Mouse (Mus musculus) liver, postnatal 0 days (tissue): ENCODE data around the gene Synm.

Experiments
- CTCF ChIP-seq: sonication (generic); IDR thresholded peaks from 2 replicates; pipeline ENCODE4 v1.5.1; 2016; ENCODE audit warnings: antibody characterized with exemption, low read depth
- EP300 ChIP-seq: IDR thresholded peaks from 2 replicates; pipeline ENCODE4 v1.6.1; 2016; ENCODE audit warnings: antibody characterized with exemption, low read depth, mild to moderate bottlenecking

- TF ChIP-seq CTCF: no peak
- no peak for TF ChIP-seq EP300
Measured at GRCm38 (mm10) chr7:67716925-67717324, 42.6 kb downstream of the Synm start.
